Mouse (Mus musculus) frontal cortex, postnatal 14 days (tissue): ENCODE results near the gene Nutm1.
"Not testable (repeated sequence)": the region's sequence is repeated elsewhere in the genome, so short reads cannot be mapped to it uniquely, and the experiment has no call there.

Source experiments
- DNase-seq, 2 experiments: peaks; one replicate each; pipeline ENCODE4 v3.0.0; 2022; ENCODE audit warnings: low spot score in 2 of 2

Gene Nutm1

DNA sequence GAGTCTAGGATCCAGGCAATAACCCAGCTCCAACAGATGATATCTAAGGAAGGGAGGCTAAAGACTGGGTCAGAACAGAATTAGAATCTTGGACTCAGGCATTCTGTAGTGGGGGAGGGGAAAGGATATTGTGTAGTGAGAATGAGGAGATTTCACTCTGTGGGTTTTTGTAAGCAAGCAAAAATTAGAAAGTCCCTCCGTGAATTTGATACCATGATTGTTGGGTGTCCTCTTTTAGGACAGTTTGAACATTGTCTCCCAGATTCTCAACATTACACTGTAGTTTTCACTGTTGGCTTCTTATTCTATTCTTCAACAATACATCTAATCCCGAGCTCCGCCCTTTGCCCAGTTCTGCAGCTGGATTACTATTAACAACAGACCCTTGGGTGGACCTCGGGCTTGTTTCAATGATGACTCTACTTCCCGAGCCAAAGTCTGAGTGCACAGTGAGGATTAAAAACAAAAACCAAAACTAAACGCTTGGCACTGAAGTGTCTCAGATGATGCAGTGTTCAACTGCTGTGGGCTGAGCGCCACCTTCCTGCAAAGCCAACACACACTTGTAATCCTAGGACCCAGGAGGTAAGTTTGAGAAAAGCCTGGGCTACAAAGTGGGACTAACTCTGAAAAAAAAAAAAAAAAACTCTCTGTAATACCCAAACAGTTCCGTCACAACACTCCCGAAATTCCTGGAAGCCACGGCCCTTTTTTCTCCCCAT lies at the start of gene Nutm1:
TSS of gene Nutm1 (minus strand) at position 51 of the 722 bp plus-strand sequence.
- no peak for DNase-seq

DNA sequence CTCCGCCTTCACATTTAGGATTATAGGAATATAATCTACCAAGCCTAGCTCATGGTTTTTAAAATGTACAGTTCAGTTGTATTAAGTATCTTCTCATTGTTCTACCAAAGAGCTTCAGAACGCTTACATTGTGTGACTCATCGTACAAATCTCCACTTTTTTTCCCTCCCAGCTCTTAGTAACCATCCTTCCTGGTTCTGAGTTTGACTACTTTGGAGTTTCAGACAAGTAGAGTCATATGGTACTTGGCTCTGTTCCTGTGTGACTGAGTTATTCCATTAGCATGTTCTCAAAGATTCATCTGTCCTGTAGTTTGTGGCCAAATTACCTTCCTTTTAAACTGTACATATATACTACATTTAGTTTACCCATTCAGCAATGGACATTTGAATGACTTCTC lies 49.6 kb upstream of the Nutm1 start:
- no peak for DNase-seq

DNA sequence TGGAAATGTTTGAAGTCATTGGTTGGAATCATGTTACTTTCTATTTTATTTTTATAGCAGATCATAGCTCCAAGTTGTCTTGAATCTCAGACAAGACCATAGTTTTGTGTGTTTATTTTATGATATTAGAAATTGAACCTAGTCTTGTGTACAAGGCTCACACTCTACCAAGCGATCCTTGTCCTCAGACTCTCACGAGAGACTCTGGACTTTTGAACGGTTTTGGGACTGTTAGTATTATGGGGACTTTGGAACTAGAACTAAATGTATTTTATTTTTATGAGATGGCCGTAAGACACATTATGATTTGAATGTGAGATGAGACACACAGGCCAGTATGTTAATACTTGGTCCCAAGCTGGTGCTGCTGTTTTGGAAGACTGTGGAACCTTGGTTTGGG lies 39.1 kb upstream of the Nutm1 start:
- no peak for DNase-seq

DNA sequence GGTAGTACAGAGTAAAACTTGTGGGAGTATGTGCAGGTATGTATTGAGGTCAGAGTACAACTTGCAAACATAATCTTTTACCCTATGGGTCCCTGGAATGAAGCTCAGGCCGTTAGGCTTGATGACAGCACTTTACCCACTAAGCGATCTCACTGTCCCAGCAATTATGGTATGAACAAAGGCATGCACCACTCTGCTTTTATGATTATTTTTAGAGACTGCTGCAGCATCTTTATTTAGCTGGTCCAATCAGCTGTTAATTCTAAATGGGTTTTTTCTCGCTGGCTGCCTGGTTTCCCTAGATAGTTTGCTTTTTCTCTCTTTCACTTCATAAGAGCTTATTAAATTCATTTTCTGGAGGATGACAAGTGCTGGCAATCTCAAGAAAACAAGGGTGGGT lies 37.1 kb upstream of the Nutm1 start:
- DNase-seq, result no peak

DNA sequence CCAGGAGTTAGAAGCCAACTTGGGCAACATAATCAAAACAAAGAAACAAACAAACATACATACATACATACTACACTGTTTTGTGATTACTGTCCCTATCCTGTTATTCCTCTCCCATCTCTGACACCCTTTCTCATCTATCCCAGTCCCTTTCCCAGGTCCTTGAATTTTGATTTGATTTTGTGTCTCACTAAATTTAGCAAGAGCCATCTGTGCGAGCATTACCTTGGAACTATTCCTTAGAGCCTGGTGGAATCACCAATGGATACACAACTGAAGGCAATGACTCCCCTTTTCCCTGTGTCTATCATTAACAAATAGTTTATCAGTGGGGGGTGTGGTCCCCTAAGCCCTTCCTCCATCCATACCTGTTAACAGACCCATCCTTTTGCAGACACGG lies 33.7 kb upstream of the Nutm1 start:
- no peak for DNase-seq

DNA sequence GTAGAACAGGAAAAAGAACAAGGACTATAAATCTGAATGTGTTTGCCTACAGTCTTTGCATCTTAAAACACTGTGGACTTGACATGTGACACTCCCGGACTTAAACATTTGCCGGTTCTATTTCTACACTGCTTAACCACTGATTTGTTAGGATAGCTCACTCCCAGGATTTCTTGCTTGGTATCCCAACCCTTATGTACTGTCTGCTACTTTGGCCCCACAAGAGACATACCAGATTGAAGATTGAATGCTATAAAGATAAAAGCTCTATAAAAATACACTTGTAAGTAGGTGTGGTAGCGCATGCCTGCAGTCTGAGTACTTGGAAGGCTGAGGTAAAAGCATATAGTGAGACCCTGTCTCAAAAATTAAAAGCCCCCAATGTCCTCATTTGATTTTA lies 30.4 kb upstream of the Nutm1 start:
- DNase-seq, result no peak

DNA sequence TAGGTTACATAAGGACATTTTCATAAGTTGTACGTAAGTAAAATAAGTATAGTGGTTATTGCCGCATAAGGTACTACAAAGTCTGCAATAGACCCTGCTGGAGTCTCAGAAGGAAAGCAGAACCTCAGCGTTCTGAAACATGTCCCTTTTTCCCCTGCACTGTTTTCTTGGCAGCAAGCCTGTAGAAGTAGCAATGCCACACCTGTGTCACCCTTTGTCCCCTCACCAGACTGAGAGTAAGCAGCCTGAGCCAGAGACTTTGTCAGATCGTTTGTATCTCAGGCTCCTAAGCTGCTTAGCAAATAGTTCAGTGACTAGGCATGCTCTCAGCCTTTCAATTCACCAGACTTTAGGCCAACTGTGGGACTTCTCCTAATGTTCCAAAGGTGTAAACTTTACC lies 28.0 kb upstream of the Nutm1 start:
- DNase-seq, result no peak

DNA sequence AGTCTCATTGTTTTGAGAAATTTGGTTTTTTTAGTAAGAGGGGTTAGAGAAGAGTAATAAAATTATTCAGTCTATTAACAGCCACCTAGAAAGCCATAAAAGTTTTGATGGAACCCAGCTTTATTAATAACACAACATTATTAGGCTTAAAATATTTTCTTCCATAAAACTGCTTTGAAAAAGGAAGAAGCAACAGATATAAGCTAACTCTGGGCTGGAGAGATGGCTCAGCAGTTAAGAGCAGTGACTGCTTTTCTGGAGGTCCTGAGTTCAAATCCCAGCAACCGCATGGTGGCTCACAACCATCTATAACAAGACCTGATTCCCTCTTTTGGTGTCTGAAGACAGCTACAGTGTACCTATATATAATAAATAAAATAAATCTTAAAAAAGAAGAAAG lies 27.0 kb upstream of the Nutm1 start:
- not testable (repeated sequence) for DNase-seq

DNA sequence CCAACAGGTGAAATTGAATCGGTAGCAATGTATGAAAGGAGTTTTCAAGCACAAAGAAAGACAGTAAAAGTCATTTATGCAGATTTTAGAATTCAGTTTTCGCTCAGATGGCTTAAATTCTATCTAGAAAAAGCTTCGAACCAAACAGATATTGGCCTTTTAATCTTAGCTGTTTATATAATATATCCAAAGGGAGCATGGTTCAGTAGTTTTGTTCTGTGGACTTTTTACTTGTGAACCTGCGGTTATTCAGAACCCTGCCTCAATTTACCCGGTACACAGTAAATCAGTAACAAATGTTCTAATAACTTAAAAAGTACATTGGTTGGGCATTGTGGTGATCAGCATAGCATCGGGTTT lies 25.9 kb upstream of the Nutm1 start:
- DNase-seq, result no peak

DNA sequence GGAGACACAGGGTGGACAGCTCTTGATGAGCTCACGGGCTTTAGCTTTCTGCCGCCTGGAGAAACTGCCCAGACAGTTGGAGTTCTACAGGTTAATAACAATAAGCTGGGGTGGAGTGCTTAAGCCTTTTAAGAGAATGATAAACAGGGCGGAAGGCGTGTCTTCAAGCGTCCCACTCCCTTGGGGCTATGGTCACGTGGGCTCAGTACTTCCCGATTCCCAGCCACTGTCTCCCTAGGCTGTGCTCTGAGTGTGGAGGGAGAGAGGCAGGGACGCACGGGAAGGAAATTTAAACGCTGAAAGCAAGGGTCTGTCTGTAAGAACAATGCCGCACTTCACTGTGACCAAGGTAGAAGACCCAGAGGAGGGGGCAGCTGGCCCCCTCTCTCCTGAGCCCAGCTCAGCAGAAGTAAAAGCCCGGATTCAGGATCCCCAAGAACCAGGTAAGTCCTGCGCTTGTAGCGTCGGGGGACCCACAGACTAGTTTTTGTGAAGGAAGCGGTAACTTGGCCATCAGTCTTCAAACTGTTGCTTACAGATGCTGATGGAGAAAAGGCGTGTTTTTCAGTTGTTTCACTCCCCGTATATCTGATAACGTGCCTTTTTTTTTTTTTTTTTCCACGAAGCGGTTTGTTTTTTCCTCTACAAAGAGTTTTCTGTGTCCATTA lies 25.4 kb upstream of the Nutm1 start:
- DNase-seq, result no peak

DNA sequence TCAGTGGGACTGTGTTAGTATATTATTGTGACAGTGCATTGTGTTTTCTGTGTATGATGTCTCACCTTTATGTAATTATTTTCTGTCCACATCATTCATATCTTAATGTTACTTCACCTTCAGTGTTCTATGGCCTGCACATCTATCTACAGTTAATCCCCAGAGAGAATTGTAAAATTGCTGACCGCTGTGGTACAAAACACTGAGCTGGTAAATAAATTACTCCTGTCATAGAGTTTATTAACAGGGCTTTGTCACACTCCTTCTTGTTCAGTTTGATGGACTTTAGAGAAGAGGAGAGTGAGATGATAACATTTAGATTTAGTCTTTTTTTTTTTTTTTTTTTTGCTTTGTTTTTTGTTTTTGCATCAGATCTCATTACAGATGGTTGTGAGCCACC lies 23.8 kb upstream of the Nutm1 start:
- no peak for DNase-seq

DNA sequence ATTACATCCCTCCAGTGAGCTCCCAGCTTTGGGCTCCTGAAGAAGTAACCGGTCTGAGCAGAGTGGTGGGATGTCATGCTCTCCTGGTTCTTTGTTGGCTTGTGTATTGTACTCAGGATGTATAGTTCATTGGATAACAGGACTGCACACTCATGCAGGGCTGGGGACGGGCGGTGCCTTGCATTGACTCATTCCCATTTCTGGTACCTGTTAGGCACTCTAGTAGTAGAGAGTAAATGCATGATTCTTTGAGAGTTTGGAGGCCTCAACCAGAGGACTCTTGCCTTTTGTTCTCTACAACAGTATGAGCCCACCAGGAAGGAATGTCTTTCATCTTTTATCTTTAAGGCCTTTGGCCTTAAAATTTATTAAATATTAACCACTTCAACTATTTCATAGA lies 17.8 kb upstream of the Nutm1 start:
- DNase-seq, result no peak

DNA sequence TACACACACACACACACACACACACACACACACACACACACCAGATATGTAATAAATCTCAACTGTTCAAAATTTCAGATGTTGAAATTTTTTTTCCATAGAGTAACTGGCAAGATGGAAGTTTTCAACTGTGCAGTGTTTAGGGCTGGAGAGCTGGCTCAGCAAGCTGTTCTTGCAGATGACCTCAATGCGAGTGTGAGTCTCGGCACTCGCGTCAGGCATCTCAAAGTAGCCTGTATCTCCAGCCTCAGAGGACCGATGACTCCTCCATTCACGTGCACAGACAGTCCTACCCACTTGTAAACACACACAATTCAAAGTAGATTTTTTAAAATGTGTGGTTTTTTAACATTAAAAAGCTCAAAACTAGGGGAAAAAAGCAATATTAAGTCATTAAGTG lies 14.4 kb upstream of the Nutm1 start:
- no peak for DNase-seq

DNA sequence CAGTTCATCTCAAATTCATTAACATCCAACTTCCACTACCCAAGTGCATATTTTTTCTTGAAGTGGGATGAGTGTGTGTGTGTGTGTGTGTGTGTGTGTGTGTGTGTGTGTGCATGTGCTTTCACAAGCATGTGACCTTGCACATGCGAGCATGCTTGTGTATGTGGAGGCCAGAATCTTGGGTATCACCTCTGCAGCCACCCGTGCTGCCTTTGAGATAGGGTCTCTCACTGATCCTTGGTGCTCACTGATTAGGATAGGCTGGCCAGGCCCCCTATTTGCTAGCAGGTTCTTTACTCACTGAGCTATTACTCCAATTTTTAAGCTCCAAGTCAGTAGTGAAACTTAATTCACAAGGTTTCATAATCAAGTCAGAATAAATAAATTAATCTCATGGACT lies 13.8 kb upstream of the Nutm1 start:
- DNase-seq, result no peak

DNA sequence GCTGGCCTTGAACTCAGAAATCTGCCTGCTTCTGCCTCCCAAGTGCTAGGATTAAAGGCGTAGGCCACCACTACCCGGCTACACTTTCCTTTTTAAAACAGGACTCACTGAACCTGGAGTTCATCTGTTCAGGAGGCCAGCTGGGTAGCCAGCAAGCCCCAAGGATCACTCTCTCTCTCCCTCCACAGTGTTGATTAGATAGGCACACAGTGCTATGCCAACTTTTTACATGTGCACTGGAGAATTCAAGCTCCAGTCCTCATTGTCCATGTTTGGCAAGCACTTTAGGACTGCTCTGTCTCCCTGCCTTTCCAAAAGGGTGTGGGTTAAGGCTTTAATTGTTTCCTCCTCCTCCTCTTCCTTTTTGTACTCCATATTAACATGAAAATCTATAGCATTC lies 10.9 kb upstream of the Nutm1 start:
- DNase-seq, result no peak

DNA sequence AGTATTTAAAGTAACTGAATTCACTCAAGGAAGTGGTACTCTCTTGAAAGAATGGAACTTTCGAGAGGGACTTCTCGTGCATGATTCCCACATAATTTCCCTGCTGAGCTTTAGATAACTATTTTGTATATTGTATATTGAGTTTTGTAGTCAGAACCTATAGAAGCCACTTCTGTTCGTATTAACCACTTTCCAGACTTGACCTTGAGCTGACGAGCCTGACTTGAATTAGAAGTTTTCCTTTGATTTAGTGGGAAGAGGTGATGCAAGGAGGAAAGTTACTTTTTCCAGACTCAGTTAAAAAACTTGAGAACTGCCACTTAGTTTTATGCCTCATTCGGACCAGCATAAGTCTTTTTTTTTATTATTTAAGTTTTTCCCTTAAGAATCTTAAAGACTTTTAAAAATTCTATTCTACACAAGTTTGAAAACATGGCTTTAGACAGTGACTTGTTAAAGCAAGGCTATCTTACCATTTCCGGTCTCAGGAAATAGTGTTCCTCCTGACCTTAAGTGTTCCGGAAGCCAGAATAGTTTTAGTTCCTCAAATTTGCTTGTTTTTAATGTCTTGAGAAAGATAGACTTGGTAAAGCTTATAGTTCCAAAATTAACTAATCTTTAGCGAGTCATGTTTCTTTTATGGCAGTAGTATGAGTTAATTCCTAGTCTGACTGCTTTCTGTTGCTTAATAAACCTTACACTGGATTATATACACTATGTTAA lies 8.6 kb upstream of the Nutm1 start:
- DNase-seq, result no peak

DNA sequence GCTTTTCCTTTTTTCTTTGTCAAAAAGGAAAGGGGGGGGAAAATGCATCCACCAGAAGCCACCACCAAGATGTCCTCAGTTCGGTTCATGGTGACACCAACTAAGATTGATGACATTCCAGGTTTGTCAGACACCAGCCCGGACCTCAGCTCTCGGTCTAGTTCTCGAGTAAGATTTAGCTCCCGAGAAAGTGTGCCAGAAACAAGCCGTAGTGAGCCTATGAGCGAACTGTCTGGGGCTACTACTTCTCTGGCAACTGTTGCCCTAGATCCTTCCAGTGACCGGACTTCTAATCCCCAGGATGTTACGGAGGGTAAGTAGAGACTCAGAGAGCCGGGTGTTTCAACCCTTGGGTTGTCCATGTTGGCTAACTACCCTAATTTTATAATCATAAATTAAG lies 7.7 kb upstream of the Nutm1 start:
- no peak for DNase-seq

DNA sequence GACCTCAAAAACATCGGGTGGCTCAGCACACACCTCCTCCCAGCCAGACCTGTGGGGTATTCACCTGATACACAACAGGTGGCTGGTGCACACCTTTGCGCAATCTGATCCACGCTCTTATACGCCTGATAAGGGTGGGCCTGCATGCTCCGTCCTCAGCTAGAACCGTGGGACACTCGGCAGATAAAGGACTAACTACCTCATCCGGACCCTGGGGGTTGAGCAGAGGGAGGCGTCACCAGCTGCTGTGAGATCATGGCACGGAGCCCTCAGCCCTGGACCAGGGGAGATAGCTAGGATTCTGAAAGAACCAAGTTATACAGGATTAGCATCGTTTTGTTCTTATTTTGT lies 7.1 kb upstream of the Nutm1 start, which contains the start of gene Gm21985:
TSS of gene Gm21985 (plus strand) at position 73 of the 351 bp plus-strand sequence.
- no peak for DNase-seq

DNA sequence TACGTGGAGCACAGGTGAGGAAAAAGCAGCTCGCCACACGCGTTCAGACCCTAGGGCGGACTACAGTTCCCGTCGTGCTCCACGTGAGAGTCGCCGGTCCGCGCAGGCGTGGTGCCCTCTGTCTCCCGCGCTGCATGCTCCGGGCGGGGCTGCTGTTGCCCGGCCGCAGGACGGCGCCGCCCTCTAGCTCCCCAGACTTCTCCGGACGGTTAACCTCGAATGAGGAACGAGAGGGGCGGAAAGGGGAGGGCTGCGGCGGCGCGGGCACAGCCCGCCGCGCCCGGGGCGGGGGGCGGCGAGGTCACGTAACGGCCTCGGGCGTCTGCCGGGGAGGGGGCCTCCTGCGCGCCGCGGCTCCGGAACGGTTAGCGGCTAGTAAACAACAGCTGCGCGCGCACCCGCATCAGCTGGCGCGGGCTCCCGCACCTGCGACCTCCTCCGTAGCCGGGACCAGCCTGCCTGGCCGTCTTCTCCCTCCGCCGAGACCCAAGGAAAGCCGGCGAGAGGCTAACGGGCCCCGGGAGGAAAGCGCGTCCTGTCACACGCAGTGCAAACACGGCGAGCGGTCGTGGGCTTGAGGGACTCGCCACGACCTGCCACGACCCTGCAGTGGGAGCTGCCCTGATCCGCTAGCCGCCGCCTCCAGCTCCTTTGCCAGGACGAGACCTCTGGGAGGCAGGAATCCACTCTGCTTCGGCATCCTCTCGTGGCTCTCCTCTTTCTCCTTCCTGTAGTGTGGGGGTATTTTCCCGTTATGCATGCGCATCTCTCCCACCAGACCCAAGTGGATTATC lies 6.6 kb upstream of the Nutm1 start, which contains the start of gene Slc12a6:
TSS of gene Slc12a6 (plus strand) at position 378 of the 794 bp plus-strand sequence.
- peak; percentile 82 to 87 for DNase-seq

DNA sequence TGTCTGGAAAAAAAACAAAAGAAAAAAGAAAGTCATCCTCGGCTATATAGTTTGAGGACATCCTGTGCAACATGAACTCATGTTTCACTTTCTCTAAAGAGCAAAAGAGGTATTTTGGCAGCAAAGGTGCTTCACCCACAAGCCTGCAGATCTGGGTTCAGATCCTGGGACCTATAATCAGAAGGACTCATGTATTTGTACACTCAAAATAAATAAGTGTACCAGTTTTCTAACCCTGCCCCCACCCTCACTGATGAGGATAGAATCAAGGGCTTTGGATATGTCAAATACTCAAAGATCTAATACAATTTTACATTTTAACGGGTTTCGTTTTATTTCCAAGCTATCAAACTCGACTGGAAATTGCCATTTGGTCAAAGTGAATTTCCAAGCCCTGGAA lies 5.3 kb upstream of the Nutm1 start:
- no peak for DNase-seq

DNA sequence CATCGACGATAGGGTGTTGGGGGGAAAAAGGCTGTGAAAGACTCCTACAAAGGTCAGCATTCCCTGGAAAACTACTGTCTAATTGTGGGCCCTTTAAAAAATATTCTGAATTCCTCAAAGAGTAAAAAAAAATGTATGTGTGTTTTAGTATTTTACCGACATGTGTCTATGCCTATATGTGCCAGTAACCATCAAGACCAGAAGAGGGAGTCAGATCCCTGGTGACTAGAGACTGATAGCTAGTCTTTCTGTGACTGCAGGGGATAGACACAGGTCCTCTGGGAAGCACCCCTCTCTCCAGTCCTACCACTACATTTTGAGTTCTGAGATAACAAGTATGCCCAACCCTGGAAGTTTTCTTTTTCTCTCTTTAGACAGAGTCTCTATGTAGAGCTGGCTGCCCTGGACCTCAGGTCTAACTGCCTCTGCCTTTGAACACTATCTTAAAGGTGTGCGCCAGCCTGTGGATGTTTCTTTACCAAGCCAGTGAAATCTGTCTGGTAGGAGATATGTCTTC lies 3.7 kb upstream of the Nutm1 start:
- DNase-seq, result no peak
